Mouse (Mus musculus): ENCODE data around the gene Tmem176a. TPM values are rescaled to one million over a fixed set of nuclear protein-coding genes. Genes with fewer than 3 reads are reported as not detected.
"Not testable (repeated sequence)": the region's sequence is repeated elsewhere in the genome, so short reads cannot be mapped to it uniquely, and the experiment has no call there.

Gene Tmem176a
- 10 to 100 TPM; 22.4 to 27.5 TPM for total RNA-seq (2021)

GRCm38 (mm10) chr6:48840371-48840969 lies at the start of gene Tmem176a:
Gene Tmem176a (plus strand): TSS chr6:48840919.
- peak; percentile 53 to 71 for DNase-seq
- intact Hi-C loops (cut with DNase I), result loop anchor here (2.0 kb wide), 1 partner anchor 18 kb away; no protein-coding TSS in a partner anchor

GRCm38 (mm10) chr6:48801897-48802296 lies 38.8 kb upstream of the Tmem176a start:
- DNase-seq, result no peak
- intact Hi-C loops (cut with DNase I), result no loop called here

- intact Hi-C loops (cut with DNase I), result no loop called here
Measured at GRCm38 (mm10) chr6:48803406-48804051, 37.2 kb upstream of the Tmem176a start.

GRCm38 (mm10) chr6:48804346-48804745 lies 36.4 kb upstream of the Tmem176a start:
- intact Hi-C loops (cut with DNase I), result no loop called here

More at GRCm38 (mm10) chr6:48803406-48804051, 37.2 kb upstream of the Tmem176a start:
- DNase-seq, result no peak

GRCm38 (mm10) chr6:48806746-48807145 lies 34.0 kb upstream of the Tmem176a start:
- no peak for DNase-seq
- intact Hi-C loops (cut with DNase I), result no loop called here

More at GRCm38 (mm10) chr6:48804346-48804745, 36.4 kb upstream of the Tmem176a start:
- no peak for DNase-seq

GRCm38 (mm10) chr6:48809494-48810219 lies 31.1 kb upstream of the Tmem176a start:
- no peak for DNase-seq
- intact Hi-C loops (cut with DNase I), result no loop called here

- intact Hi-C loops (cut with DNase I), result no loop called here
- no peak for DNase-seq
Measured at GRCm38 (mm10) chr6:48815013-48815412, 25.7 kb upstream of the Tmem176a start.

GRCm38 (mm10) chr6:48817815-48818214 lies 22.9 kb upstream of the Tmem176a start:
- peak; percentile 73 to 84 for DNase-seq
- intact Hi-C loops (cut with DNase I), result loop anchor here (1.0 kb wide), 2 partner anchors 40 to 137 kb away; no protein-coding TSS in a partner anchor

- intact Hi-C loops (cut with DNase I); DNase-seq: not testable (repeated sequence)
Measured at GRCm38 (mm10) chr6:48821991-48822785, 18.5 kb upstream of the Tmem176a start.

- no peak for DNase-seq
- intact Hi-C loops (cut with DNase I), result no loop called here
Measured at GRCm38 (mm10) chr6:48825016-48825415, 15.7 kb upstream of the Tmem176a start.

- intact Hi-C loops (cut with DNase I), result no loop called here
Measured at GRCm38 (mm10) chr6:48828976-48829375, 11.7 kb upstream of the Tmem176a start.

GRCm38 (mm10) chr6:48829651-48830050 lies 11.1 kb upstream of the Tmem176a start:
- no peak for DNase-seq
- intact Hi-C loops (cut with DNase I), result no loop called here

More at GRCm38 (mm10) chr6:48828976-48829375, 11.7 kb upstream of the Tmem176a start:
- DNase-seq, result no peak

GRCm38 (mm10) chr6:48830241-48830640 lies 10.5 kb upstream of the Tmem176a start:
- DNase-seq, result no peak
- intact Hi-C loops (cut with DNase I), result no loop called here

- no peak for DNase-seq
- intact Hi-C loops (cut with DNase I), result no loop called here
Measured at GRCm38 (mm10) chr6:48831141-48831540, 9.6 kb upstream of the Tmem176a start.

- intact Hi-C loops (cut with DNase I), result no loop called here
- no peak for DNase-seq
Measured at GRCm38 (mm10) chr6:48832426-48832825, 8.3 kb upstream of the Tmem176a start.

- DNase-seq, result no peak
- intact Hi-C loops (cut with DNase I), result no loop called here
Measured at GRCm38 (mm10) chr6:48833515-48833914, 7.2 kb upstream of the Tmem176a start.

- DNase-seq, result no peak
- intact Hi-C loops (cut with DNase I), result no loop called here
Measured at GRCm38 (mm10) chr6:48835241-48835640, 5.5 kb upstream of the Tmem176a start.

GRCm38 (mm10) chr6:48836146-48836545 lies 4.6 kb upstream of the Tmem176a start:
- DNase-seq, result no peak
- intact Hi-C loops (cut with DNase I), result no loop called here

GRCm38 (mm10) chr6:48837516-48837915 lies 3.2 kb upstream of the Tmem176a start:
- intact Hi-C loops (cut with DNase I), result no loop called here
- DNase-seq, result no peak

- intact Hi-C loops (cut with DNase I), result no loop called here
- DNase-seq, result no peak
Measured at GRCm38 (mm10) chr6:48838321-48839080, 2.2 kb upstream of the Tmem176a start.

Data from heart, postnatal 10 days (tissue).